Mouse (Mus musculus) right cerebral cortex, adult 2 months (tissue): ENCODE data around the gene Prrc2a.
"Not testable (repeated sequence)": the region's sequence is repeated elsewhere in the genome, so short reads cannot be mapped to it uniquely, and the experiment has no call there.

Experiments used
- DNase-seq, 2 experiments: peaks; one replicate each; pipeline ENCODE4 v3.0.0; 2021 to 2022; ENCODE audit warnings: low spot score in 2 of 2

Prrc2a gene

GRCm38 (mm10) chr17:35134801-35135590, 29.7 kb downstream of the Prrc2a start, which contains the start of gene Bag6:
Bag6 (plus strand) TSS chr17:35135178.
- peak; percentile 91 to 95 for DNase-seq

- DNase-seq, result no peak
Measured at GRCm38 (mm10) chr17:35133517-35133916, 31.2 kb downstream of the Prrc2a start.

- DNase-seq, result no peak
Measured at GRCm38 (mm10) chr17:35132174-35132560, 32.5 kb downstream of the Prrc2a start.

- DNase-seq, result no peak
Measured at GRCm38 (mm10) chr17:35131500-35132173, 33.1 kb downstream of the Prrc2a start, which contains the start of gene Apom. Apom (minus strand) TSS chr17:35132050.

GRCm38 (mm10) chr17:35131038-35131437, 33.7 kb downstream of the Prrc2a start:
- no peak for DNase-seq

GRCm38 (mm10) chr17:35128996-35129395, 35.7 kb downstream of the Prrc2a start:
- DNase-seq, result no peak

- DNase-seq, result no peak
Measured at GRCm38 (mm10) chr17:35127017-35127416, 37.7 kb downstream of the Prrc2a start.

GRCm38 (mm10) chr17:35126206-35126611, 38.5 kb downstream of the Prrc2a start, which contains the start of gene D17H6S53E:
D17H6S53E (plus strand) TSS chr17:35126373.
- DNase-seq, result peak; percentile 66 to 72

GRCm38 (mm10) chr17:35125578-35125977, 39.1 kb downstream of the Prrc2a start:
- no peak for DNase-seq

- no peak for DNase-seq
Measured at GRCm38 (mm10) chr17:35125081-35125480, 39.6 kb downstream of the Prrc2a start.

- not testable (repeated sequence) for DNase-seq
Measured at GRCm38 (mm10) chr17:35124261-35124896, 40.3 kb downstream of the Prrc2a start.

- DNase-seq, result not testable (repeated sequence)
Measured at GRCm38 (mm10) chr17:35123287-35123686, 41.4 kb downstream of the Prrc2a start.

GRCm38 (mm10) chr17:35121871-35122303, 42.8 kb downstream of the Prrc2a start, which contains the start of gene Csnk2b:
Csnk2b (minus strand) TSS chr17:35122053.
- DNase-seq, result peak; percentile 72 to 78

- DNase-seq, result peak; percentile 97 to 98
Measured at GRCm38 (mm10) chr17:35121143-35121799, 43.4 kb downstream of the Prrc2a start, which contains the start of gene Gpank1. Gpank1 (plus strand) TSS chr17:35121455.

- no peak for DNase-seq
Measured at GRCm38 (mm10) chr17:35120745-35121142, 44.0 kb downstream of the Prrc2a start.

GRCm38 (mm10) chr17:35115046-35116019, 49.4 kb downstream of the Prrc2a start, which contains the start of gene Ly6g5b:
Ly6g5b (minus strand) TSS chr17:35115428.
- DNase-seq, result no peak

- DNase-seq, result no peak
Measured at GRCm38 (mm10) chr17:35111774-35112173, 52.9 kb downstream of the Prrc2a start.

- DNase-seq, result no peak
Measured at GRCm38 (mm10) chr17:35108097-35108496, 56.6 kb downstream of the Prrc2a start, which contains the start of gene Ly6g5c. Ly6g5c (plus strand) TSS chr17:35108279.

GRCm38 (mm10) chr17:35106522-35106921, 58.2 kb downstream of the Prrc2a start:
- DNase-seq, result no peak

- no peak for DNase-seq
Measured at GRCm38 (mm10) chr17:35105740-35106389, 58.8 kb downstream of the Prrc2a start.
